Mouse (Mus musculus): Measurements from ENCODE around the gene Eif4g1. TPM values are rescaled to one million over a fixed set of nuclear protein-coding genes. Genes with fewer than 3 reads are reported as not detected.
A peak's percentile ranks its signal among the peaks of the same experiment; 100 is the strongest.

Eif4g1 gene
- polyA plus RNA-seq, 1 experiment from 2014 or later: 158 TPM

GRCm38 (mm10) chr16:20717181-20717977 is 49.3 kb downstream of the Eif4g1 start, which contains the start of the genes Polr2h and Clcn2:
Polr2h (plus strand) TSS chr16:20717665.
Clcn2 (minus strand) TSS chr16:20717746.
- under 1% methylated on average over 62 of the region's 62 CpGs for WGBS
- peaks cover 9% of the 10 kb centered on the region for H3K36me3 ChIP-seq (ENCODE audit: control insufficient read depth, insufficient read depth, low read length)
- H3K9me3 ChIP-seq (ENCODE audit: control insufficient read depth, low read length): no peaks in the 10 kb centered on the region
- H3K27me3 ChIP-seq (replicated peaks; ENCODE audit: control insufficient read depth, insufficient read depth, low read length): no peaks in the 10 kb centered on the region
- H3K4me2 ChIP-seq (ENCODE audit: low read depth, low read length): peak within 1 kb of the TSS; percentile 91
- peak; percentile 88 for ATAC-seq
- peak within 1 kb of the TSS; percentile 99 for H3K27ac ChIP-seq (ENCODE audit: low read length)
- H3K9ac ChIP-seq (ENCODE audit: low read depth, low read length): peak within 1 kb of the TSS; percentile 84
- peak within 1 kb of the TSS; percentile 74 for H3K4me3 ChIP-seq (ENCODE audit: low read length)
- peaks cover 20% of the 10 kb centered on the region for H3K4me1 ChIP-seq (ENCODE audit: control insufficient read depth, insufficient read depth, low read length)

DNA sequence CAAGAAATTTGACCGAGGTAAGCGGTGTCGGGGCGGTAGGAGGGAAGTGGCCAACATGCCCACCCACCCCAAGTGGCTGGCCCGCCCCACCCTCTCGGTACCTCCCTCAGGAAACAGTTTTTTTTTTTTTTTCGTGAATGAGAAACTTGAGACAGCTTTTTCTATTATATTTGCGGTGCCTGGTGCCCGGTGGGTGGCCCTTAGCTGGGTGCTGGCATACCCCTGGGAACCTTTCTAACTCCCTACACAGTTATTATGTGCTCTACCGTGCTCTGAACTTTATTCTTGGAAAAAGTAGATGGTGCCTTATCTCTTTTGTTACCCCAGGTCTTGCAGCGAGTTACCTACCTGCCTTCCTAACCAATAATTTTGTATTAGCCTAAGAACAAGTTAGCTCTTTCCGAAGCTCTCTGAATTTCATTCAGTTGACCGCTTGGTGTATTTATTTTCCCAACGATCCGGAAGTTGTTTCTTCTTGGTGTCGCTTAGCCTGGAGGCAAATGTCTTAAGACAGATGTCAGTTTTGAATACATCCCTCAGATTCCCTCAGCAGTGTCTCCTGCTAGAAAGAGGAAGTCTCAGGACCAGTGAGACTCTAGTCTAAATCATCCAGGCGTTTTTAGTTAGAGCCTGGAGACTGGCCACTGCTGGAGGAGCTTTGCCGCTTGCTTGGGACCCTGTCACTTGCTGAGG is 50.0 kb downstream of the Eif4g1 start:
- WGBS: 1% methylated on average over 18 of the region's 18 CpGs
- H3K4me1 ChIP-seq (ENCODE audit: control insufficient read depth, insufficient read depth, low read length): peaks cover 20% of the 10 kb centered on the region
- peaks cover 8% of the 10 kb centered on the region for H3K36me3 ChIP-seq (ENCODE audit: control insufficient read depth, insufficient read depth, low read length)
- H3K27me3 ChIP-seq (replicated peaks; ENCODE audit: control insufficient read depth, insufficient read depth, low read length): no peaks in the 10 kb centered on the region
- H3K4me2 ChIP-seq (ENCODE audit: low read depth, low read length): peak overlapping the region; percentile 91
- H3K9me3 ChIP-seq (ENCODE audit: control insufficient read depth, low read length): no peaks in the 10 kb centered on the region
- H3K4me3 ChIP-seq (ENCODE audit: low read length): peak overlapping the region; percentile 74
- H3K27ac ChIP-seq (ENCODE audit: low read length): peak overlapping the region; percentile 99
- peak overlapping the region; percentile 84 for H3K9ac ChIP-seq (ENCODE audit: low read depth, low read length)
- peak; percentile 26 for ATAC-seq

- ATAC-seq: no peak
- 78% methylated on average over 10 of the region's 10 CpGs for WGBS
- Histone ChIP-seq H3K27ac (ENCODE audit: low read length) (no peak overlapping the region), H3K4me1 (ENCODE audit: control insufficient read depth, insufficient read depth, low read length) (peaks cover 8% of the 10 kb centered on the region), H3K27me3 (replicated peaks; ENCODE audit: control insufficient read depth, insufficient read depth, low read length) (no peaks in the 10 kb centered on the region), H3K4me2 (ENCODE audit: low read depth, low read length) (no peak overlapping the region), H3K9ac (ENCODE audit: low read depth, low read length) (no peak overlapping the region), H3K36me3 (ENCODE audit: control insufficient read depth, insufficient read depth, low read length) (peaks cover 6% of the 10 kb centered on the region; the same call in 1 of the 2 replicates), H3K9me3 (ENCODE audit: control insufficient read depth, low read length) (no peaks in the 10 kb centered on the region), H3K4me3 (ENCODE audit: low read length) (no peak overlapping the region)
These were observed 53.7 kb downstream of the Eif4g1 start for GRCm38 (mm10) chr16:20721808-20722207.

GRCm38 (mm10) chr16:20722736-20723135 is 54.6 kb downstream of the Eif4g1 start:
- Histone ChIP-seq H3K4me1 (ENCODE audit: control insufficient read depth, insufficient read depth, low read length) (peaks cover 8% of the 10 kb centered on the region), H3K9ac (ENCODE audit: low read depth, low read length) (no peak overlapping the region), H3K9me3 (ENCODE audit: control insufficient read depth, low read length) (no peaks in the 10 kb centered on the region), H3K4me3 (ENCODE audit: low read length) (no peak overlapping the region), H3K4me2 (ENCODE audit: low read depth, low read length) (no peak overlapping the region), H3K27me3 (replicated peaks; ENCODE audit: control insufficient read depth, insufficient read depth, low read length) (no peaks in the 10 kb centered on the region), H3K27ac (ENCODE audit: low read length) (no peak overlapping the region), H3K36me3 (ENCODE audit: control insufficient read depth, insufficient read depth, low read length) (peaks cover 6% of the 10 kb centered on the region; the same call in 1 of the 2 replicates)
- WGBS: 61% methylated on average over 4 of the region's 4 CpGs
- ATAC-seq: no peak

GRCm38 (mm10) chr16:20723247-20723646 is 55.1 kb downstream of the Eif4g1 start:
- no peaks in the 10 kb centered on the region for H3K9me3 ChIP-seq (ENCODE audit: control insufficient read depth, low read length)

GRCm38 (mm10) chr16:20724338-20724748 is 56.2 kb downstream of the Eif4g1 start:
- Histone ChIP-seq H3K9me3 (ENCODE audit: control insufficient read depth, low read length) (no peaks in the 10 kb centered on the region), H3K4me3 (ENCODE audit: low read length) (no peak overlapping the region), H3K27ac (ENCODE audit: low read length) (no peak overlapping the region), H3K36me3 (ENCODE audit: control insufficient read depth, insufficient read depth, low read length) (peaks cover 6% of the 10 kb centered on the region; the same call in 1 of the 2 replicates), H3K4me1 (ENCODE audit: control insufficient read depth, insufficient read depth, low read length) (peaks cover 3% of the 10 kb centered on the region; the same call in 1 of the 2 replicates), H3K4me2 (ENCODE audit: low read depth, low read length) (no peak overlapping the region), H3K9ac (ENCODE audit: low read depth, low read length) (no peak overlapping the region), H3K27me3 (replicated peaks; ENCODE audit: control insufficient read depth, insufficient read depth, low read length) (no peaks in the 10 kb centered on the region)
- 32% methylated on average over 5 of the region's 5 CpGs for WGBS
- ATAC-seq: peak; percentile 82

More at GRCm38 (mm10) chr16:20723247-20723646, 55.1 kb downstream of the Eif4g1 start:
- no peaks in the 10 kb centered on the region for H3K27me3 ChIP-seq (replicated peaks; ENCODE audit: control insufficient read depth, insufficient read depth, low read length)
- H3K4me2 ChIP-seq (ENCODE audit: low read depth, low read length): no peak overlapping the region
- no peak for ATAC-seq
- no peak overlapping the region for H3K27ac ChIP-seq (ENCODE audit: low read length)
- 44% methylated on average over 4 of the region's 4 CpGs for WGBS
- no peak overlapping the region for H3K9ac ChIP-seq (ENCODE audit: low read depth, low read length)
- peaks cover 6% of the 10 kb centered on the region; the same call in 1 of the 2 replicates for H3K36me3 ChIP-seq (ENCODE audit: control insufficient read depth, insufficient read depth, low read length)
- H3K4me1 ChIP-seq (ENCODE audit: control insufficient read depth, insufficient read depth, low read length): peaks cover 8% of the 10 kb centered on the region
- H3K4me3 ChIP-seq (ENCODE audit: low read length): no peak overlapping the region

DNA sequence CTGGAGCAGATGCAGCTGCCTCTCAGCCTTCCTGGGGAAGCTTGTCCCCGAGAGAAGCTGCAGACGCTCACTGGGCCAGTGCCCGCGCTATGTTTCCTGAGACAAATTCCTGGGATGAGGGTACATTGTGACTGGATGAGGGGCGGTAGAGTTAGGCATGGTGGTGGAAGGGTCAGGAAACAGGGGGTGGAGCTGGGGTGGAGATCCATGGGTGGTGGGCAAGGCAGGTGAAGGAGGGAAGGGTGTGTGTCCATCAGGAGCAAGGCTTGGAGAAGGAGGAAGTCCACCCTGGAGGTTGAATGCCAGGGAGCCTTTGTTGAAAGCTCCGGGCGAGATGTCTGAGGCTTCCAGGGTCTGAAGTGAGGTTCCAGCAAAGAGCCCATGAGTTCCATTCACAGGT is 57.2 kb downstream of the Eif4g1 start:
- H3K9me3 ChIP-seq (ENCODE audit: control insufficient read depth, low read length): no peaks in the 10 kb centered on the region
- H3K4me2 ChIP-seq (ENCODE audit: low read depth, low read length): no peak overlapping the region
- no peaks in the 10 kb centered on the region for H3K27me3 ChIP-seq (replicated peaks; ENCODE audit: control insufficient read depth, insufficient read depth, low read length)
- no peak for ATAC-seq
- peaks cover 9% of the 10 kb centered on the region; the same call in 1 of the 2 replicates for H3K4me1 ChIP-seq (ENCODE audit: control insufficient read depth, insufficient read depth, low read length)
- H3K36me3 ChIP-seq (ENCODE audit: control insufficient read depth, insufficient read depth, low read length): peaks cover 6% of the 10 kb centered on the region; the same call in 1 of the 2 replicates
- H3K9ac ChIP-seq (ENCODE audit: low read depth, low read length): no peak overlapping the region
- H3K4me3 ChIP-seq (ENCODE audit: low read length): no peak overlapping the region
- WGBS: 85% methylated on average over 7 of the region's 7 CpGs
- no peak overlapping the region for H3K27ac ChIP-seq (ENCODE audit: low read length)

GRCm38 (mm10) chr16:20725750-20726149 is 57.6 kb downstream of the Eif4g1 start:
- Histone ChIP-seq H3K27me3 (replicated peaks; ENCODE audit: control insufficient read depth, insufficient read depth, low read length) (no peaks in the 10 kb centered on the region), H3K4me1 (ENCODE audit: control insufficient read depth, insufficient read depth, low read length) (peaks cover 12% of the 10 kb centered on the region; the same call in 1 of the 2 replicates), H3K9ac (ENCODE audit: low read depth, low read length) (no peak overlapping the region), H3K4me3 (ENCODE audit: low read length) (no peak overlapping the region), H3K36me3 (ENCODE audit: control insufficient read depth, insufficient read depth, low read length) (peaks cover 6% of the 10 kb centered on the region; the same call in 1 of the 2 replicates), H3K27ac (ENCODE audit: low read length) (no peak overlapping the region), H3K4me2 (ENCODE audit: low read depth, low read length) (no peak overlapping the region), H3K9me3 (ENCODE audit: control insufficient read depth, low read length) (no peaks in the 10 kb centered on the region)
- WGBS: 80% methylated on average over 4 of the region's 4 CpGs
- ATAC-seq: no peak

DNA sequence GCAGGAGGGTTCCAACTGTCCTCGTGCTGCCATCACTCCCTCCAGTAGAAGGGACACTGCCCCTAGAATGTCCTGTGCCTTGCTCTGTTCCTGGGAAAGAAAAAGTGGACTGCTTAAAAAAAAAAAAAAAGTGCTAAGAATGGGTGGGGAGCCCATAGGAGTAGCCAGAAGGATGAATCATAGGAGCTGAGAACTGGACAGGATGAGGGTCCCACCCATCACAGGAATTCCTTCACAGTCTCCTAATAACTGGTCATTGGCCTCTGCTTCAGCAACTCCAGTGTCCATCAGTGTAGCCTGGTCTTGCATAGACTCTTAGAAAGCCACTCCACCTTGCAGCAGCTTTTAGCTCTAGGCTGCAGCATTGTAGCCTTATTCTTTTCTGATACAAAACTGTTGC is 58.3 kb downstream of the Eif4g1 start:
- no peak overlapping the region for H3K9ac ChIP-seq (ENCODE audit: low read depth, low read length)
- H3K4me2 ChIP-seq (ENCODE audit: low read depth, low read length): no peak overlapping the region
- no peaks in the 10 kb centered on the region for H3K9me3 ChIP-seq (ENCODE audit: control insufficient read depth, low read length)
- H3K27me3 ChIP-seq (replicated peaks; ENCODE audit: control insufficient read depth, insufficient read depth, low read length): no peaks in the 10 kb centered on the region
- 66% methylated on average over 1 of the region's 1 CpGs for WGBS
- H3K36me3 ChIP-seq (ENCODE audit: control insufficient read depth, insufficient read depth, low read length): peaks cover 4% of the 10 kb centered on the region; the same call in 1 of the 2 replicates
- ATAC-seq: no peak
- H3K4me1 ChIP-seq (ENCODE audit: control insufficient read depth, insufficient read depth, low read length): peaks cover 12% of the 10 kb centered on the region; the same call in 1 of the 2 replicates
- H3K4me3 ChIP-seq (ENCODE audit: low read length): no peak overlapping the region
- no peak overlapping the region for H3K27ac ChIP-seq (ENCODE audit: low read length)

Data from intestine, embryonic 16.5 days (tissue).